Mouse (Mus musculus) 3134 (cell line): ENCODE data around the gene Olfr921.

Experiments used
- DNase-seq: peaks from one replicate; pipeline ENCODE4 v3.0.0-alpha.2; 2011; ENCODE audit warnings: low spot score; ENCODE audit not compliant: insufficient read length; ENCODE audit errors: extremely low read depth

Gene Olfr921

DNA sequence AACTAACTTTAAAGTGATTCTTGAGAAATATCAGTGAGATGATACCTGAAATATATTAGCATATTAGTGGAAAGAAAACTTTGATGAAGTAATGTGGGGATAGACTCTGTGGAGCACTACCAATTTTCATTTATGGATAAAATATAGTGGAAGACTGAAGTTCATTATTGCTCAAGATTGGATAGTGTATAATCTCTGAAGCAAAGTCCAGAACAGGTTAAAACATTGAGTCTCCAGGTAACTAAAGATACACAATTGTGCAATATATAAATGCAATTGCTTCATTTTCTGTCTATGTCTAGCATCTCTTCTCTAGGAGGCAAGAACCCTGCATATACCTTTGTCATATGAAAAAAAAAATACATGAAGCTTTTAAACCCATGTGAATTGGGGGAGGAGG is at the start of gene Olfr921:
TSS of gene Olfr921 (plus strand) at position 301 of the 400 bp plus-strand sequence.
- no peak for DNase-seq

GRCm38 (mm10) chr9:38724044-38724443 is 48.8 kb upstream of the Olfr921 start:
- no peak for DNase-seq

DNA sequence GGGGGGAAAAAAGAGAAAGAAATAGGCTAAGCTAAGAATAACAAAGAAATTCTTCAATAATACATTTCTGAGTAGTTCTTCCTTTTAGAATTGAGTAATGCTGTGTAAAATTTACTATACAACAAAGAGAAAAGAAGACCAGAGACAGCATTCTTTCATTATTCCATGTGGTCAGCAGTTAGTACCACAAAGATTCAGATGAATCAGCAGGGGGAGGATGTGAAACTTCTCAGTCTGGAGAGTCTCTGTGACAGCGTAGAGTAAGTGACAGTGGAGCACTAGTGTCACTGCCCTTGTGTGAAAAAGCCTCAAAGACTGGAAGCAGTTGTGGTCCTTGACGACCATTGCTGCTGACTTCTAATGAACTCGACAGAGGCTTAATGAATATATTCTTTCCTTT is 44.6 kb upstream of the Olfr921 start:
- no peak for DNase-seq

DNA sequence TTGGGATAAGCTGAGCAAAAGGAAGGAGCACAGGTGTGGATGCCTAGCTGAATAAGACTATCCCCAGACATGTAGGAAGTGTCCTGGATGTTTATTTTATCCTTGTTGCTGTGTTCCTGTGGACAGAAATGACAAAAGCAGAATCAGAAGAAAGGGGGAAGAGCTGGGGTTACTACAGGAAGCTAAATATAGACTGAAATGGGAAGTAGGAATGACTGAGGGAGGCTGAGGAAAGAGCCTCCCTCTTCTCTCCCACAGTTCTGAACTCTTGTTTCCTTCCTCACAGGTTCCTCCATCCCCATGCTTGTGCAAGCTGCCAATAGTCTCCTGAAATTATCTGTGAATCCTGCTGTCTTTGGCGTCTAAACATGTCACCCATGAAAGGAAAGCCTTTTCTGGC is 31.5 kb upstream of the Olfr921 start:
- DNase-seq = no peak

- no peak for DNase-seq
Observed at GRCm38 (mm10) chr9:38744619-38745315, 28.1 kb upstream of the Olfr921 start.

GRCm38 (mm10) chr9:38751999-38752398 is 20.9 kb upstream of the Olfr921 start, which contains the start of gene Olfr920:
Gene Olfr920, plus strand, starts transcription at chr9:38752299.
- no peak for DNase-seq

DNA sequence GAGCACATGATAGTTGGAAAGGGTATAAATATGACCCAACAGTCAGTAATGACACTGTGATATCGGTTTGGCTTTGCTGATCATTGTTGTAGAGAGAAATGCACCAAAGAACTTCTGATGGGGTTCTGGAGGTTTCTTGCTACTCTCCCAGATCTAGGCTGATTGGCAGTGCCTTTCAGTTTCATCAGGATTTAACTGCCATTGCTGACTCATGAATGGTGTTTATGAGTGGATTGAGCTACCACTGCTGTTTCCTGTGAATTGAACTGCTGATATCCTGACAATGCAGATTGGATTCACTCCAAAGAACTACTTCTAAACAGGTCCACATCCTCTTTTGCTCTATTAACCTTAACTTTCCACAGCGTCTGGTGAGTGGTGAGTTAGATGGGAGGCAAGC is 19.8 kb downstream of the Olfr921 start:
- no peak for DNase-seq

DNA sequence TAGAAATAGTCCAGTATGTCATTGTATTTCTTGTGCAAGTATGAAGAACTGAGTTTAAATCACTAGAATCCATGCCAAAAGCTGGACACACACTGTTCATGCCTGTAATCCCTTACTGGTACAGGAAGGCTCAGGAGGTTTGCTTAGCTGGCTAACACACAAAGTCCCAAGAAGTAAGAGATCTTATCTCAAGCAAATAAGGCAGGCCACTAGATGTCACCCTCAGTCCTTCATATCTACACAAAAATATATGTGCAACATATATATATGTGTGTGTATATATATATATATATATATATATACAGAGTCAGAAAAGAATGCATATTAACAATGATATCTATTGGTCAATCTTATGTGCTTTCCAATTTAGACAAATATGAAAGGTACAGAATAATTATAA is 32.8 kb downstream of the Olfr921 start:
- DNase-seq = no peak

DNA sequence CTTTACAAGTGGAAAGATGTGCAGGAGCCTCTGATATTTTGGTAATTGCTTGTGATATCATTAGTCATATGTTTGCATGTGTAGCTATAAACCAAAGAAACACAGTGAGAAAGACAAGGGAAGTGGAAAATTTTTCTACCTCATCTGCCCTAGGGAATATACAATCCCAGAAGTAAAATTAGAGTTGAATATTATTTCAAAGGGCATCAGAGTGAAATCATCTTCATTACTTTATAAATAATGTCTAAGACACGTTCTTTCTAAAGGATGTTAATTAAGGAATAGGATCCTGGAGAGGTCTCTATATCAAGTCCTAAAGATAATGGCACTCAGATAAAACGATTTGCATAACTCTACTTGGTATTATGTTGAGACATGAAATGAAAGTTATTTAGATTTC is 41.4 kb downstream of the Olfr921 start, which contains the start of gene Olfr922:
TSS of gene Olfr922 (plus strand) at position 301 of the 400 bp plus-strand sequence.
- no peak for DNase-seq

DNA sequence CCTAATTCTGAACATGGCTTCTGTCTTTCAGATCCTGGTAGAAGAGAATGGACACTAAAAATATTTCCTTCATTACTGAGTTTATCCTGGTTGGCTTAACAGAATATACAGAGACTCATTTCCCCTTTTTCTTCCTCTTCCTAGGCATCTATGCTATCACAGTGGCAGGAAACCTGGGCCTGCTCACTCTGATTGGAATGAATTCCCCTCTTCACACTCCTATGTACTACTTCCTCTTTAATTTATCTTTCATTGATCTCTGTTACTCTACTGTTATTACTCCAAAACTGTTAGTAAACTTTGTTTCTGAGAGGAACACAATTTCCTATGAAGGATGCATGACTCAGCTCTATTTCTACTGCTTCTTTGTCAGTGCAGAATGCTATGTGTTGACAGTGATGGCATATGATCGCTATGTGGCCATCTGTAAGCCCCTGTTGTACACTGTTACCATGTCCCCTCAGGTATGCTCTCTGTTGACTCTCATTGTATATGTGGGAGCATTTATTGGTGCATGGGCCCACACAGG is 42.7 kb downstream of the Olfr921 start:
- DNase-seq = no peak

- no peak for DNase-seq
Observed at GRCm38 (mm10) chr9:38826245-38826644, 53.4 kb downstream of the Olfr921 start, which contains the start of gene Olfr923. Gene Olfr923, plus strand, starts transcription at chr9:38826545.
